Mouse (Mus musculus): ENCODE data around the gene I830077J02Rik. TPM values are rescaled to one million over a fixed set of nuclear protein-coding genes. Genes with fewer than 3 reads are reported as not detected.

I830077J02Rik gene
- total and polyA plus RNA-seq, 2 experiments from 2014 or later, result 0.04 to 0.82 TPM

GRCm38 (mm10) chr3:105912097-105912880 is 20.2 kb downstream of the I830077J02Rik start:
- no peaks in the 10 kb centered on the region for H3K9me3 ChIP-seq (replicated peaks; ENCODE audit: control insufficient read depth, low read length)
- no peak overlapping the region for H3K27ac ChIP-seq (ENCODE audit: low read depth)
- TF ChIP-seq CTCF (IDR thresholded peaks at IDR 0.05; ENCODE audit: low read depth) (no peak), EP300 (IDR thresholded peaks at IDR 0.05; ENCODE audit: low read depth) (no peak)
- no peak overlapping the region for H3K4me3 ChIP-seq (ENCODE audit: low read depth, low read length)
- ATAC-seq (ENCODE audit: insufficient read depth, low read depth) (no peak), DNase-seq (ENCODE audit: low spot score) (no peak)
- no peaks in the 10 kb centered on the region for H3K36me3 ChIP-seq (replicated peaks; ENCODE audit: control insufficient read depth, insufficient read depth, low read length)
- H3K9ac ChIP-seq (replicated peaks; ENCODE audit: low read depth, low read length), result no peak overlapping the region
- H3K4me1 ChIP-seq (ENCODE audit: control insufficient read depth, insufficient read depth), result peaks cover 18% of the 10 kb centered on the region
- H3K27me3 ChIP-seq (ENCODE audit: control insufficient read depth, insufficient read depth, low read length), result 0 out of 2 replicates have a peak, but pooled peaks cover 3% of the 10 kb centered on the region
- no peak overlapping the region for H3K4me2 ChIP-seq (ENCODE audit: low read depth, low read length)
- 59% methylated on average over 9 of the region's 9 CpGs for WGBS

GRCm38 (mm10) chr3:105910519-105911190 is 21.8 kb downstream of the I830077J02Rik start:
- ATAC-seq (ENCODE audit: insufficient read depth, low read depth), result no peak
- no peak overlapping the region for H3K4me2 ChIP-seq (ENCODE audit: low read depth, low read length)
- TF ChIP-seq EP300 (IDR thresholded peaks at IDR 0.05; ENCODE audit: low read depth) (no peak), CTCF (IDR thresholded peaks at IDR 0.05; ENCODE audit: low read depth) (no peak)
- no peaks in the 10 kb centered on the region for H3K36me3 ChIP-seq (replicated peaks; ENCODE audit: control insufficient read depth, insufficient read depth, low read length)
- no peaks in the 10 kb centered on the region for H3K9me3 ChIP-seq (replicated peaks; ENCODE audit: control insufficient read depth, low read length)
- no peak overlapping the region for H3K9ac ChIP-seq (replicated peaks; ENCODE audit: low read depth, low read length)
- WGBS, result 73% methylated on average over 11 of the region's 11 CpGs
- 0 out of 2 replicates have a peak, but pooled peaks cover 3% of the 10 kb centered on the region for H3K27me3 ChIP-seq (ENCODE audit: control insufficient read depth, insufficient read depth, low read length)
- no peak overlapping the region for H3K27ac ChIP-seq (ENCODE audit: low read depth)
- peaks cover 18% of the 10 kb centered on the region for H3K4me1 ChIP-seq (ENCODE audit: control insufficient read depth, insufficient read depth)
- DNase-seq (ENCODE audit: low spot score), result no peak
- H3K4me3 ChIP-seq (ENCODE audit: low read depth, low read length), result no peak overlapping the region

DNA sequence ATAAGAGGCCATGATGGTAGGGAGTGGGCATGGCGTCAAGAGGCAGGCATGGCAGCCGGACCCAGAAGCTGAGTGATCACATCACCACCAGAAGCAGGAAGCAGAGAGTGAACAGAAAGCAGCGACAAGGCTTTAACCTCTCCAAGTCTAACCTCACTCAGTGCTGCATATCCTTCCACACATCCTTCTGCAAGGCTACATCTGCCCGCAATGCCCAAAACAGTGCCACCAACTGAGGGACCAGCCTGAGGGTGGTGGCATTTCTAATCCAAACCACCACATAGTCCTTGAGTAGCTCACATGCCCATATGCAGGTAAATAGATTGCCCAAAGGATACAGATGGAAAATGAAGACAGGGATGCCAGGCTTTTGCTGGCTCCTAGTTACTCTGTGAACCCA is 23.5 kb downstream of the I830077J02Rik start:
- peaks cover 8% of the 10 kb centered on the region for H3K4me1 ChIP-seq (ENCODE audit: control insufficient read depth, insufficient read depth)
- no peaks in the 10 kb centered on the region for H3K9me3 ChIP-seq (replicated peaks; ENCODE audit: control insufficient read depth, low read length)
- ATAC-seq (ENCODE audit: insufficient read depth, low read depth) (no peak), DNase-seq (ENCODE audit: low spot score) (no peak)
- H3K36me3 ChIP-seq (replicated peaks; ENCODE audit: control insufficient read depth, insufficient read depth, low read length), result no peaks in the 10 kb centered on the region
- H3K9ac ChIP-seq (replicated peaks; ENCODE audit: low read depth, low read length), result no peak overlapping the region
- no peak overlapping the region for H3K4me2 ChIP-seq (ENCODE audit: low read depth, low read length)
- no peak overlapping the region for H3K27ac ChIP-seq (ENCODE audit: low read depth)
- 90% methylated on average over 4 of the region's 4 CpGs for WGBS
- 0 out of 2 replicates have a peak, but pooled peaks cover 3% of the 10 kb centered on the region for H3K27me3 ChIP-seq (ENCODE audit: control insufficient read depth, insufficient read depth, low read length)
- no peak overlapping the region for H3K4me3 ChIP-seq (ENCODE audit: low read depth, low read length)
- no peak for TF ChIP-seq EP300 (IDR thresholded peaks at IDR 0.05; ENCODE audit: low read depth)
- no peak for TF ChIP-seq CTCF (IDR thresholded peaks at IDR 0.05; ENCODE audit: low read depth)

GRCm38 (mm10) chr3:105907956-105908655 is 24.4 kb downstream of the I830077J02Rik start:
- Histone ChIP-seq H3K36me3 (replicated peaks; ENCODE audit: control insufficient read depth, insufficient read depth, low read length) (no peaks in the 10 kb centered on the region), H3K27ac (ENCODE audit: low read depth) (no peak overlapping the region), H3K4me1 (ENCODE audit: control insufficient read depth, insufficient read depth) (no peaks in the 10 kb centered on the region), H3K4me2 (ENCODE audit: low read depth, low read length) (no peak overlapping the region), H3K9me3 (replicated peaks; ENCODE audit: control insufficient read depth, low read length) (no peaks in the 10 kb centered on the region), H3K4me3 (ENCODE audit: low read depth, low read length) (no peak overlapping the region), H3K27me3 (ENCODE audit: control insufficient read depth, insufficient read depth, low read length) (0 out of 2 replicates have a peak, but pooled peaks cover 3% of the 10 kb centered on the region), H3K9ac (replicated peaks; ENCODE audit: low read depth, low read length) (no peak overlapping the region)
- TF ChIP-seq EP300 (IDR thresholded peaks at IDR 0.05; ENCODE audit: low read depth), result no peak
- no peak for TF ChIP-seq CTCF (IDR thresholded peaks at IDR 0.05; ENCODE audit: low read depth)
- ATAC-seq (ENCODE audit: insufficient read depth, low read depth) (no peak), DNase-seq (ENCODE audit: low spot score) (no peak)
- WGBS, result 25% methylated on average over 9 of the region's 9 CpGs

DNA sequence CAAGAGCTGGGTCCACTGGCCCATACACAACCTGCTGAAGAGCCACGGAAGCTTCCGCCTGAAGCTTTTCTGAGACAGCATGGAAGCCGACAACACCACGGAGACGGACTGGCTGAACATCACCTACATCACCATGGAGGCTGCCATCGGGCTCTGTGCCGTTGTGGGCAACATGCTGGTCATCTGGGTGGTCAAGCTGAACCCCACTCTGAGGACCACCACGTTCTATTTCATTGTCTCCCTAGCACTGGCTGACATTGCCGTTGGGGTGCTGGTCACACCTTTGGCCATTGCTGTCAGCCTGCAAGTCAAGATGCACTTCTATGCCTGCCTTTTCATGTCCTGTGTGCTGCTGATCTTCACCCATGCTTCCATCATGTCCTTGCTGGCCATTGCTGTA is 27.7 kb downstream of the I830077J02Rik start:
- Histone ChIP-seq H3K9ac (replicated peaks; ENCODE audit: low read depth, low read length) (no peak overlapping the region), H3K4me3 (ENCODE audit: low read depth, low read length) (no peak overlapping the region), H3K27ac (ENCODE audit: low read depth) (no peak overlapping the region), H3K9me3 (replicated peaks; ENCODE audit: control insufficient read depth, low read length) (no peaks in the 10 kb centered on the region), H3K36me3 (replicated peaks; ENCODE audit: control insufficient read depth, insufficient read depth, low read length) (no peaks in the 10 kb centered on the region), H3K4me1 (ENCODE audit: control insufficient read depth, insufficient read depth) (no peaks in the 10 kb centered on the region), H3K27me3 (ENCODE audit: control insufficient read depth, insufficient read depth, low read length) (0 out of 2 replicates have a peak, but pooled peaks cover 3% of the 10 kb centered on the region), H3K4me2 (ENCODE audit: low read depth, low read length) (no peak overlapping the region)
- DNase-seq (ENCODE audit: low spot score), result no peak
- ATAC-seq (ENCODE audit: insufficient read depth, low read depth), result no peak
- WGBS, result 93% methylated on average over 9 of the region's 9 CpGs
- TF ChIP-seq CTCF (IDR thresholded peaks at IDR 0.05; ENCODE audit: low read depth) (no peak), EP300 (IDR thresholded peaks at IDR 0.05; ENCODE audit: low read depth) (no peak)
